Mouse (Mus musculus): ENCODE measurements around the gene Serpina3a.
A peak's percentile ranks its signal among the peaks of the same experiment; 100 is the strongest.

Gene Serpina3a

DNA sequence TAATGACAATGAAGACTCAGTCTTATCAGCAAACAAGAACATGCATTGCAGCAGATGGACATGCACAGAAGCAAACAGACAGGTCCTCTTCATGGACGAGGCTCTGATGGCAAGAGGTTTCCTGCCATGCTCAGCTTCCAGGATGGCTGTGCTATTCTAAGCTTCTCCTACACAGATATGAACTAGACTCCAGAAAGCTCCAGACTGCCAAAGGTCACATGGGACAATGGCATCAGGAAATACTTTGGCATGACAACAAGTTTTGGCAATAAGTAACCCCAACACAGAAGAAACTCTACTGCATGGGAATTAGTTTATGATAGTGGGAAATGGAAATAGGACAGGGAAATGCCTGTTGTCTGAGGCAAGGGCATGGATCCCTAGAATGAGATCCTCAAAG, 30.8 kb downstream of the Serpina3a start:
- no peak for DNase-seq

DNA sequence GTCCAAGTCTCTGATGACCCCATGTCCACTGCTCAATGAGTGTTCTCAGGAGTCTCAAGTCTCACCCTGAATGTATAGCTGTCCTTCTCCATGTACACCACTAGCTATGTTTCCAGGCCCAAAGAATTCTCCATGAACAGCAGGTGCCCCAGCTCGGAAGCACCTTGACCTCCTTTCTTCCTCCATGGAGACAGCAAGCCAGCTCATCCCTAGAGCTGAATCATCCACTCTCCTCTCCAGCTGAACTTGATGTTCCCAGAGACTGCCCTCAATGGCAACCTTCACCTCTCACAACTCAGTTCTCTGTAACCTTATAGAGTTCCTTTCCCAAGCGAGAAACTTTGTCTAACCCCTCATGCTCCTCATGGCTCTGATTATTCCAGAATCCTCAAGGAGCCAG, 33.0 kb downstream of the Serpina3a start:
- no peak for DNase-seq

DNA sequence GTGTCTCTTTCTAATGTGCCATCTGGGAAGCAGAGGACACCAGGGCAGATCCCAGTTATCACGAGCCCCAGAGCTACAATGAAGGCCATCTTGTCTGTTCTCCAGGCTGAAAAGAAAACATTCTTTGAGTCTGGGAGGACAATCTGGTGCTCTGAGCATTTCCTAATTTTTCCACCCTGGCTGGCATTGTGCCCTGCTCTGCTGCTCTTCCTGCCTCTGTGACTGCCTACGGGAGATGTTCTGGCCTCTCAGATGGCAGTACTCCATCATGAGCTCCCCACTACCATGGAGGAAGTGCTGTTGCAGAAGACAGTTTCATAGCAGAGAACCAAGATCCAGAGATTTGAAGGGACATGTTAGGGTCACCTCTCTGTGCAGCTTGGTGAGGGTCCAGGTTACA, 39.5 kb downstream of the Serpina3a start:
- DNase-seq, result peak in 1 of 2 experiments; percentile 10

DNA sequence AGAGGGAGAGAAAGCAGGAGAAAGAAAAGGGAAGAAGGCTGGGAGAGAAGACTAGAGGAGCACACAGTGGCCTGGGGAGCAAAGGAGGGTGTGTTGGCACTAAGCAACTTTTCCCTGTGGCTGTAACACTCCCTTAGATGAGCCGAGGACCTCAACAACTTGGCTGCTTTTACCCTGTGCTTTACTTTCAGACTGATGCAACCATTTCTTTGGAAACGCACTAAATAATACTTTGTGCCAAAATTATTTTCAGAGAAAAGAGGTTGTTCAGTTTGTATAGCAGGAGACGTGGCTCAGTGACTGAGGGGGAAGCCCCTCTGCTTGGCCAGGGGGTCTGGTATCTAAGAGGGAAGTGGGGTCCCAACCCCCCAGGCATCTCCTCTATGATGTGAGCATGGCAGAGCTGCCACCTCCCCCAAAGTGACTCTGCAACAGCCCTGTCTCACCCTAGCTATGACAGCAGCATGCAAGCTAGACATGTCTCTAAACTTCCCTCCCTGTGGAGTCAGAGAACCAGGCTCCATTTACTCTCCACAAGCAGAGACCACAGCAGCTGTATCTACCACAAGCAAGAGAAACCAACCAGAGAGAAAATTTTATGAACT, 40.6 kb downstream of the Serpina3a start:
- DNase-seq, result no peak

DNA sequence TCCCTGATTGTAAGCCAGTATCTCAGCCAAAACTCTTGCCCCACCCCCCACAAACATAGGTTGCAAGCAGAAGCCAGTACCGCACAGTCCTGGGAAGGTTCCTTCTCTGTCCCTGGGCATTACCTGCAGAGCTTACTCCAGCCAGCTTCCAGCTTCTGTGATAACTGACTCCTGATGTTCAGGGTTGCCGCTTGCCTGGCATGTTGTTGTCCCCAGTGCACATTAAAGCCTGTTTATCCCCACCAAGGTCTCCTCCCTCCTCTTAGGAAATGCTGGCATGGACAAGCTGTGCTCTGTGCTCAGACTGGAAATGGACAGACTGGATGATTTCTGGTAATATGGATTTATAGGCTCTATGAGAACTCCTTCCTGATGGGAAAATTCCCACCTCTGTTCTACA, 41.1 kb downstream of the Serpina3a start, which contains the start of gene Serpina3c:
TSS of gene Serpina3c (minus strand) at position 215 of the 400 bp plus-strand sequence.
- no peak for DNase-seq
